Mouse (Mus musculus) CD8-positive naive resting alpha-beta T cell, adult 2 months (primary cell): ENCODE measurements around the gene Hoxb5.
A peak's percentile ranks its signal among the peaks of the same experiment; 100 is the strongest.

Experiments used
- DNase-seq, 2 experiments: peaks; one replicate each; pipeline ENCODE4 v3.0.0; 2022; ENCODE audit warnings: low read depth in 2 of 2, low spot score in 2 of 2

Gene Hoxb5

GRCm38 (mm10) chr11:96286739-96287385 is 16.3 kb upstream of the Hoxb5 start:
- DNase-seq: no peak

GRCm38 (mm10) chr11:96287411-96287810 is 15.7 kb upstream of the Hoxb5 start:
- DNase-seq: no peak

GRCm38 (mm10) chr11:96288455-96289221 is 14.5 kb upstream of the Hoxb5 start:
- no peak for DNase-seq

- DNase-seq: no peak
Measured at GRCm38 (mm10) chr11:96289293-96289692, 13.8 kb upstream of the Hoxb5 start.

- no peak for DNase-seq
Measured at GRCm38 (mm10) chr11:96289837-96290236, 13.3 kb upstream of the Hoxb5 start.

GRCm38 (mm10) chr11:96290705-96291355 is 12.3 kb upstream of the Hoxb5 start:
- no peak for DNase-seq

- DNase-seq: no peak
Measured at GRCm38 (mm10) chr11:96291681-96292564, 11.2 kb upstream of the Hoxb5 start, which contains the start of gene Hoxb6. Hoxb6 (plus strand) TSS chr11:96292476.

- no peak for DNase-seq
Measured at GRCm38 (mm10) chr11:96292565-96293301, 10.4 kb upstream of the Hoxb5 start.

- no peak for DNase-seq
Measured at GRCm38 (mm10) chr11:96293302-96293921, 9.7 kb upstream of the Hoxb5 start.

GRCm38 (mm10) chr11:96294245-96295091 is 8.7 kb upstream of the Hoxb5 start:
- DNase-seq: peak; percentile 68 to 86

GRCm38 (mm10) chr11:96295092-96295835 is 7.9 kb upstream of the Hoxb5 start:
- no peak for DNase-seq

GRCm38 (mm10) chr11:96296997-96297396 is 6.1 kb upstream of the Hoxb5 start:
- DNase-seq: no peak

GRCm38 (mm10) chr11:96297428-96297827 is 5.7 kb upstream of the Hoxb5 start:
- no peak for DNase-seq

- DNase-seq: no peak
Measured at GRCm38 (mm10) chr11:96297968-96298635, 5.0 kb upstream of the Hoxb5 start.

- no peak for DNase-seq
Measured at GRCm38 (mm10) chr11:96298895-96299667, 4.1 kb upstream of the Hoxb5 start.

- DNase-seq: no peak
Measured at GRCm38 (mm10) chr11:96299781-96300180, 3.4 kb upstream of the Hoxb5 start.
